Mouse (Mus musculus): ENCODE results near the gene Hoxd12. TPM values are rescaled to one million over a fixed set of nuclear protein-coding genes. Genes with fewer than 3 reads are reported as not detected.

The Hoxd12 gene
- polyA plus RNA-seq, 1 experiment from 2014 or later: not detected

GRCm38 (mm10) chr2:74698201-74699052, 23.6 kb downstream of the Hoxd12 start:
- under 1% methylated on average over 51 of the region's 86 CpGs for WGBS (ENCODE audit: insufficient replicate concordance)
- Histone ChIP-seq H3K27ac (ENCODE audit: low read depth) (no peak overlapping the region), H3K4me2 (ENCODE audit: low read depth, low read length) (peak overlapping the region; percentile 58), H3K9ac (replicated peaks) (no peak overlapping the region), H3K4me1 (ENCODE audit: insufficient read depth) (peaks cover 11% of the 10 kb centered on the region), H3K36me3 (replicated peaks; ENCODE audit: insufficient read depth, low read length) (no peaks in the 10 kb centered on the region), H3K27me3 (ENCODE audit: insufficient read depth, low read length) (peaks cover 98% of the 10 kb centered on the region), H3K9me3 (ENCODE audit: low read length) (no peaks in the 10 kb centered on the region), H3K4me3 (ENCODE audit: low read depth, low read length) (peak overlapping the region; percentile 35)
- TF ChIP-seq CTCF (IDR thresholded peaks at IDR 0.05; ENCODE audit: low read depth): no peak
- TF ChIP-seq EP300 (IDR thresholded peaks at IDR 0.05; ENCODE audit: low read depth): no peak
- DNase-seq: no peak
- ATAC-seq: no peak

- no peak overlapping the region for H3K9ac ChIP-seq (replicated peaks)
- no peak for ATAC-seq
- 4% methylated on average over 17 of the region's 17 CpGs for WGBS (ENCODE audit: insufficient replicate concordance)
- no peaks in the 10 kb centered on the region for H3K9me3 ChIP-seq (ENCODE audit: low read length)
- peaks cover 98% of the 10 kb centered on the region for H3K27me3 ChIP-seq (ENCODE audit: insufficient read depth, low read length)
- H3K27ac ChIP-seq (ENCODE audit: low read depth): no peak overlapping the region
- no peak overlapping the region for H3K4me2 ChIP-seq (ENCODE audit: low read depth, low read length)
- no peak overlapping the region for H3K4me3 ChIP-seq (ENCODE audit: low read depth, low read length)
- no peaks in the 10 kb centered on the region for H3K36me3 ChIP-seq (replicated peaks; ENCODE audit: insufficient read depth, low read length)
- peaks cover 11% of the 10 kb centered on the region for H3K4me1 ChIP-seq (ENCODE audit: insufficient read depth)
- DNase-seq: no peak
- no peak for TF ChIP-seq CTCF (IDR thresholded peaks at IDR 0.05; ENCODE audit: low read depth)
- no peak for TF ChIP-seq EP300 (IDR thresholded peaks at IDR 0.05; ENCODE audit: low read depth)
Measured at GRCm38 (mm10) chr2:74699053-74699430, 24.2 kb downstream of the Hoxd12 start.

- no peak for TF ChIP-seq CTCF (IDR thresholded peaks at IDR 0.05; ENCODE audit: low read depth)
- no peak for TF ChIP-seq EP300 (IDR thresholded peaks at IDR 0.05; ENCODE audit: low read depth)
- ATAC-seq (no peak), DNase-seq (no peak)
- 12% methylated on average over 23 of the region's 23 CpGs for WGBS (ENCODE audit: insufficient replicate concordance)
- Histone ChIP-seq H3K36me3 (replicated peaks; ENCODE audit: insufficient read depth, low read length) (no peaks in the 10 kb centered on the region), H3K4me1 (ENCODE audit: insufficient read depth) (peaks cover 13% of the 10 kb centered on the region), H3K4me2 (ENCODE audit: low read depth, low read length) (no peak overlapping the region), H3K27me3 (ENCODE audit: insufficient read depth, low read length) (peaks cover 98% of the 10 kb centered on the region), H3K9me3 (ENCODE audit: low read length) (no peaks in the 10 kb centered on the region), H3K9ac (replicated peaks) (no peak overlapping the region), H3K4me3 (ENCODE audit: low read depth, low read length) (no peak overlapping the region), H3K27ac (ENCODE audit: low read depth) (no peak overlapping the region)
Measured at GRCm38 (mm10) chr2:74699664-74700545, 25.1 kb downstream of the Hoxd12 start.

- Histone ChIP-seq H3K4me2 (ENCODE audit: low read depth, low read length) (no peak overlapping the region), H3K4me3 (ENCODE audit: low read depth, low read length) (no peak overlapping the region), H3K27ac (ENCODE audit: low read depth) (no peak overlapping the region), H3K9me3 (ENCODE audit: low read length) (no peaks in the 10 kb centered on the region), H3K9ac (replicated peaks) (no peak overlapping the region), H3K36me3 (replicated peaks; ENCODE audit: insufficient read depth, low read length) (no peaks in the 10 kb centered on the region), H3K4me1 (ENCODE audit: insufficient read depth) (peaks cover 16% of the 10 kb centered on the region), H3K27me3 (ENCODE audit: insufficient read depth, low read length) (peaks cover 94% of the 10 kb centered on the region)
- no peak for ATAC-seq
- DNase-seq: no peak
- 12% methylated on average over 22 of the region's 22 CpGs for WGBS (ENCODE audit: insufficient replicate concordance)
- TF ChIP-seq CTCF (IDR thresholded peaks at IDR 0.05; ENCODE audit: low read depth): no peak
Measured at GRCm38 (mm10) chr2:74700546-74701112, 25.8 kb downstream of the Hoxd12 start.

- WGBS (ENCODE audit: insufficient replicate concordance): 14% methylated on average over 17 of the region's 17 CpGs
Measured at GRCm38 (mm10) chr2:74701949-74702819, 27.4 kb downstream of the Hoxd12 start.

More at GRCm38 (mm10) chr2:74701949-74702819, 27.4 kb downstream of the Hoxd12 start:
- Histone ChIP-seq H3K4me3 (ENCODE audit: low read depth, low read length) (no peak overlapping the region), H3K9me3 (ENCODE audit: low read length) (no peaks in the 10 kb centered on the region), H3K9ac (replicated peaks) (no peak overlapping the region), H3K27me3 (ENCODE audit: insufficient read depth, low read length) (peaks cover 94% of the 10 kb centered on the region), H3K27ac (ENCODE audit: low read depth) (no peak overlapping the region), H3K4me2 (ENCODE audit: low read depth, low read length) (no peak overlapping the region), H3K36me3 (replicated peaks; ENCODE audit: insufficient read depth, low read length) (no peaks in the 10 kb centered on the region), H3K4me1 (ENCODE audit: insufficient read depth) (peaks cover 17% of the 10 kb centered on the region)
- TF ChIP-seq CTCF (IDR thresholded peaks at IDR 0.05; ENCODE audit: low read depth) (peak; percentile 87), EP300 (IDR thresholded peaks at IDR 0.05; ENCODE audit: low read depth) (no peak)
- ATAC-seq (no peak), DNase-seq (peak; percentile 75)
